Mouse (Mus musculus): ENCODE data around the gene Krt25. TPM values are rescaled to one million over a fixed set of nuclear protein-coding genes. Genes with fewer than 3 reads are reported as not detected.

The Krt25 gene
- polyA plus RNA-seq, 1 experiment from 2014 or later, result not detected

GRCm38 (mm10) chr11:99272721-99273120, 50.0 kb downstream of the Krt25 start:
- Histone ChIP-seq H3K4me3 (no peak overlapping the region), H3K4me1 (no peaks in the 10 kb centered on the region), H3K27me3 (ENCODE audit: poor library complexity, severe bottlenecking) (no peaks in the 10 kb centered on the region), H3K9me3 (no peaks in the 10 kb centered on the region), H3K27ac (no peak overlapping the region), H3K36me3 (replicated peaks) (no peaks in the 10 kb centered on the region)
- 85% methylated on average over 4 of the region's 4 CpGs for WGBS
- no peak for DNase-seq (ENCODE audit: extremely low spot score, low spot score)

- Histone ChIP-seq H3K27ac (no peak overlapping the region), H3K9me3 (no peaks in the 10 kb centered on the region), H3K36me3 (replicated peaks) (no peaks in the 10 kb centered on the region), H3K4me3 (no peak overlapping the region), H3K4me1 (peaks cover 7% of the 10 kb centered on the region), H3K27me3 (ENCODE audit: poor library complexity, severe bottlenecking) (no peaks in the 10 kb centered on the region)
- WGBS, result 85% methylated on average over 7 of the region's 7 CpGs
- no peak for DNase-seq (ENCODE audit: extremely low spot score, low spot score)
Observed at GRCm38 (mm10) chr11:99269192-99269591, 53.6 kb downstream of the Krt25 start.

- Histone ChIP-seq H3K27ac (no peak overlapping the region), H3K36me3 (replicated peaks) (no peaks in the 10 kb centered on the region), H3K9me3 (no peaks in the 10 kb centered on the region), H3K4me3 (no peak overlapping the region), H3K27me3 (ENCODE audit: poor library complexity, severe bottlenecking) (no peaks in the 10 kb centered on the region), H3K4me1 (peaks cover 7% of the 10 kb centered on the region)
- no peak for DNase-seq (ENCODE audit: extremely low spot score, low spot score)
- WGBS, result 41% methylated on average over 9 of the region's 9 CpGs
Observed at GRCm38 (mm10) chr11:99265796-99266195, 57.0 kb downstream of the Krt25 start.

Other genes with a start within 250 kb of the Krt25 start
- gene Tns4, start 233.6 kb downstream of the Krt25 start, polyA plus RNA-seq (2016; fragmentation: Nextera tagmentation; extraction: Ambion mirVana), result 0.49 and 0.81 TPM in 2 replicates
- 0.25 and 0.30 TPM in 2 replicates for gene Ccr7, start 167.9 kb downstream of the Krt25 start, polyA plus RNA-seq (2016; fragmentation: Nextera tagmentation; extraction: Ambion mirVana)
- 322 and 372 TPM in 2 replicates for gene Smarce1, start 91.9 kb downstream of the Krt25 start, polyA plus RNA-seq (2016; fragmentation: Nextera tagmentation; extraction: Ambion mirVana)
- 0.07 and 0.12 TPM in 2 replicates for gene Krt222, start 78.9 kb downstream of the Krt25 start, polyA plus RNA-seq (2016; fragmentation: Nextera tagmentation; extraction: Ambion mirVana)
- gene Krt24, start 37.7 kb downstream of the Krt25 start, polyA plus RNA-seq (2016; fragmentation: Nextera tagmentation; extraction: Ambion mirVana), result not detected in 2 replicates
- gene Krt26, start 15.0 kb upstream of the Krt25 start, polyA plus RNA-seq (2016; fragmentation: Nextera tagmentation; extraction: Ambion mirVana), result not detected in 2 replicates
- not detected in 2 replicates for gene Krt27, start 28.2 kb upstream of the Krt25 start, polyA plus RNA-seq (2016; fragmentation: Nextera tagmentation; extraction: Ambion mirVana)
- gene Krt28, start 52.0 kb upstream of the Krt25 start, polyA plus RNA-seq (2016; fragmentation: Nextera tagmentation; extraction: Ambion mirVana), result 0.22 and 0.36 TPM in 2 replicates
- gene Krt10, start 66.4 kb upstream of the Krt25 start, polyA plus RNA-seq (2016; fragmentation: Nextera tagmentation; extraction: Ambion mirVana), result 20.6 and 22.0 TPM in 2 replicates
- gene Krt12, start 99.3 kb upstream of the Krt25 start, polyA plus RNA-seq (2016; fragmentation: Nextera tagmentation; extraction: Ambion mirVana), result not detected in 2 replicates
- gene Krt20, start 115.2 kb upstream of the Krt25 start, polyA plus RNA-seq (2016; fragmentation: Nextera tagmentation; extraction: Ambion mirVana), result 0.35 and 0.64 TPM in 2 replicates
- gene Krt23, start 170.2 kb upstream of the Krt25 start, polyA plus RNA-seq (2016; fragmentation: Nextera tagmentation; extraction: Ambion mirVana), result 0.20 TPM in 1 of 2 replicates, not detected in the other
- gene Krt39, start 198.4 kb upstream of the Krt25 start, polyA plus RNA-seq (2016; fragmentation: Nextera tagmentation; extraction: Ambion mirVana), result not detected in 2 replicates
- gene Krt40, start 220.2 kb upstream of the Krt25 start, polyA plus RNA-seq (2016; fragmentation: Nextera tagmentation; extraction: Ambion mirVana), result not detected in 2 replicates
- gene Krtap3-3, start 227.9 kb upstream of the Krt25 start, polyA plus RNA-seq (2016; fragmentation: Nextera tagmentation; extraction: Ambion mirVana), result not detected in 2 replicates
- gene Krtap3-2, start 233.9 kb upstream of the Krt25 start, polyA plus RNA-seq (2016; fragmentation: Nextera tagmentation; extraction: Ambion mirVana), result not detected in 2 replicates
- gene Gm11939, start 236.5 kb upstream of the Krt25 start, polyA plus RNA-seq (2016; fragmentation: Nextera tagmentation; extraction: Ambion mirVana), result not detected in 2 replicates
- not detected in 2 replicates for gene Krtap3-1, start 243.7 kb upstream of the Krt25 start, polyA plus RNA-seq (2016; fragmentation: Nextera tagmentation; extraction: Ambion mirVana)

Data from forebrain, embryonic 10.5 days (tissue).